ENCODE assay signal across 22 mouse cellular contexts in the genomic region with DNA sequence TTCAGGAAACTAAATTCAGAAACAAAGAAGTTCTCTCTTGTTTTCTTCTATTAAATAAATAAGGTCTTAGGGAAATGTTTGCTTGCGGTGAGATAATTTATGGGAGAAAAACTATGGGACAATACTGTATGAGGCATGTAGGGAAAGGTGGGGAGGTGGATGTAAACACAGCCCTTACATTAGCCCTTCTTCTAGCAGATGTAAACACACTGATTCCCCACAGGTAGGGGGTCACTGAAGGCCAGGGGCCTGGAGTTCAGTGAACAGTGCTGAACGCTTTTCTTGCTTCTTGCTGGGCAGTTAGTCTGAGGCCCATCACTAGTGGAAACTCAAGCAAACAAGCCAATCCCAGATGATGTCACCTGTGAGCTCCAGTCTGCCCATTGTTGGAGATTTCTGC.
DNase-seq lines count a peak whose midpoint lies in the region; ATAC-seq and TF ChIP-seq lines count a peak whose summit lies in the region.
"Had no signal": no experiment of that assay in that cellular context is flagged by ENCODE, and none has a peak within 500 bp of the region (broad histone marks: within the 10 kb centered on the region; RNA-seq: fewer than 3 reads in every experiment).

No protein-coding gene starts in this region.

- 0 out of 2 replicates have a peak, but pooled peaks have one; percentile 33 for ATAC-seq in forebrain, embryonic 11.5 days (replicated peaks; ENCODE audit: low FRiP score)
- ATAC-seq in forebrain, postnatal 0 days: no peak
- 0 out of 2 replicates have a peak, but pooled peaks have one; percentile 45 for ATAC-seq in midbrain, embryonic 12.5 days (ENCODE audit: low FRiP score, low read depth)
- ATAC-seq in midbrain, embryonic 16.5 days: no peak
- 0 out of 2 replicates have a peak, but pooled peaks have one; percentile 69 for ATAC-seq in midbrain, embryonic 15.5 days (replicated peaks)

- H3K4me2 ChIP-seq in forebrain, embryonic 11.5 days (ENCODE audit: low read depth, low read length, severe bottlenecking): no peak overlapping the region
- H3K4me2 ChIP-seq in forebrain, postnatal 0 days (ENCODE audit: low read depth): no peak overlapping the region
- no peak overlapping the region for H3K4me2 ChIP-seq in midbrain, embryonic 12.5 days (replicated peaks)
- no peak overlapping the region for H3K4me2 ChIP-seq in midbrain, embryonic 16.5 days (ENCODE audit: low read length)
- H3K4me2 ChIP-seq in midbrain, embryonic 15.5 days: no peak overlapping the region
- H3K4me2 ChIP-seq: heart, embryonic 13.5 days; hindbrain, embryonic 13.5 days; limb, embryonic 15.5 days; lung, embryonic 14.5 days had no signal

- DNase-seq in forebrain, embryonic 11.5 days (ENCODE audit: low spot score): no peak
- no peak for DNase-seq in forebrain, postnatal 0 days
- no peak for DNase-seq in gastrocnemius, postnatal 10 days
- DNase-seq in kidney, adult 18-20 months: no peak
- DNase-seq: adrenal gland, postnatal 25 days; cerebellum, adult 9-11 months; gastrocnemius, postnatal 25 days; heart, adult 18-20 months; heart, postnatal 14 days; kidney, adult 8-10 months; kidney, postnatal 10 days; lung, embryonic 14.5 days; thymus, adult 2 months had no signal

- no peaks in the 10 kb centered on the region for H3K9me3 ChIP-seq in forebrain, embryonic 11.5 days (ENCODE audit: control insufficient read depth, low read length)
- H3K9me3 ChIP-seq in forebrain, postnatal 0 days (ENCODE audit: low read length): no peaks in the 10 kb centered on the region
- H3K9me3 ChIP-seq in midbrain, embryonic 12.5 days: no peaks in the 10 kb centered on the region
- H3K9me3 ChIP-seq in midbrain, embryonic 16.5 days (replicated peaks; ENCODE audit: control insufficient read depth, low read length, poor library complexity, severe bottlenecking): no peaks in the 10 kb centered on the region
- H3K9me3 ChIP-seq in midbrain, embryonic 15.5 days: no peaks in the 10 kb centered on the region
- H3K9me3 ChIP-seq: heart, embryonic 13.5 days; hindbrain, embryonic 13.5 days; limb, embryonic 15.5 days; megakaryocyte, embryonic 14.5 days had no signal

- no peaks in the 10 kb centered on the region; the same call in 1 of the 2 replicates for H3K4me1 ChIP-seq in forebrain, embryonic 11.5 days (replicated peaks; ENCODE audit: control insufficient read depth, insufficient read depth, low read length)
- H3K4me1 ChIP-seq in forebrain, postnatal 0 days (ENCODE audit: insufficient read depth): peaks cover 4% of the 10 kb centered on the region; the same call in 1 of the 2 replicates
- peaks cover 15% of the 10 kb centered on the region for H3K4me1 ChIP-seq in midbrain, embryonic 12.5 days
- peaks cover 7% of the 10 kb centered on the region for H3K4me1 ChIP-seq in midbrain, embryonic 16.5 days (ENCODE audit: control insufficient read depth, insufficient read depth, low read length)
- H3K4me1 ChIP-seq in midbrain, embryonic 15.5 days: peaks cover 9% of the 10 kb centered on the region
- H3K4me1 ChIP-seq: heart, embryonic 13.5 days; limb, embryonic 15.5 days; megakaryocyte, embryonic 14.5 days had no signal

- 64% methylated on average over 2 of the region's 2 CpGs for whole genome bisulfite sequencing in forebrain, embryonic 11.5 days
- 67% methylated on average over 2 of the region's 2 CpGs for WGBS in forebrain, postnatal 0 days
- WGBS in midbrain, embryonic 12.5 days: 72% methylated on average over 2 of the region's 2 CpGs
- 55% methylated on average over 2 of the region's 2 CpGs for WGBS in midbrain, embryonic 16.5 days
- WGBS in midbrain, embryonic 15.5 days: 70% methylated on average over 2 of the region's 2 CpGs

- no peak overlapping the region for H3K9ac ChIP-seq in forebrain, embryonic 11.5 days (ENCODE audit: low read length)
- no peak overlapping the region for H3K9ac ChIP-seq in forebrain, postnatal 0 days
- no peak overlapping the region for H3K9ac ChIP-seq in midbrain, embryonic 12.5 days (replicated peaks)
- no peak overlapping the region for H3K9ac ChIP-seq in midbrain, embryonic 16.5 days (ENCODE audit: low read depth, low read length)
- H3K9ac ChIP-seq in midbrain, embryonic 15.5 days: no peak overlapping the region
- H3K9ac ChIP-seq: heart, embryonic 13.5 days; hindbrain, embryonic 13.5 days; limb, embryonic 15.5 days; liver, embryonic 14.5 days; lung, embryonic 14.5 days had no signal

- no peaks in the 10 kb centered on the region for H3K36me3 ChIP-seq in forebrain, embryonic 11.5 days (ENCODE audit: control insufficient read depth, insufficient read depth, low read length)
- H3K36me3 ChIP-seq in forebrain, postnatal 0 days (ENCODE audit: insufficient read depth): no peaks in the 10 kb centered on the region
- H3K36me3 ChIP-seq in midbrain, embryonic 12.5 days: no peaks in the 10 kb centered on the region
- no peaks in the 10 kb centered on the region for H3K36me3 ChIP-seq in midbrain, embryonic 16.5 days (ENCODE audit: control insufficient read depth, insufficient read depth, low read length)
- no peaks in the 10 kb centered on the region for H3K36me3 ChIP-seq in midbrain, embryonic 15.5 days (replicated peaks)
- H3K36me3 ChIP-seq: heart, embryonic 13.5 days; hindbrain, embryonic 13.5 days; limb, embryonic 15.5 days had no signal

- TF ChIP-seq CTCF in forebrain, postnatal 0 days (IDR thresholded peaks at IDR 0.05; ENCODE audit: low read depth): no peak

- H3K27me3 ChIP-seq in forebrain, embryonic 11.5 days (ENCODE audit: control insufficient read depth, insufficient read depth, low read length): no peaks in the 10 kb centered on the region
- no peaks in the 10 kb centered on the region for H3K27me3 ChIP-seq in forebrain, postnatal 0 days (ENCODE audit: insufficient read depth, low read length)
- H3K27me3 ChIP-seq in midbrain, embryonic 12.5 days: no peaks in the 10 kb centered on the region
- H3K27me3 ChIP-seq in midbrain, embryonic 16.5 days (ENCODE audit: control insufficient read depth, insufficient read depth, low read depth, low read length): no peaks in the 10 kb centered on the region
- no peaks in the 10 kb centered on the region for H3K27me3 ChIP-seq in midbrain, embryonic 15.5 days (replicated peaks)
- H3K27me3 ChIP-seq: heart, embryonic 13.5 days; hindbrain, embryonic 13.5 days; limb, embryonic 15.5 days; megakaryocyte, embryonic 14.5 days had no signal

- no peak overlapping the region for H3K4me3 ChIP-seq in forebrain, embryonic 11.5 days (ENCODE audit: low read depth, low read length)
- H3K4me3 ChIP-seq in forebrain, postnatal 0 days (ENCODE audit: low read depth, low read length): no peak overlapping the region
- no peak overlapping the region for H3K4me3 ChIP-seq in midbrain, embryonic 12.5 days
- no peak overlapping the region for H3K4me3 ChIP-seq in midbrain, embryonic 16.5 days (ENCODE audit: low read depth, low read length)
- no peak overlapping the region for H3K4me3 ChIP-seq in midbrain, embryonic 15.5 days
- H3K4me3 ChIP-seq: heart, embryonic 13.5 days; hindbrain, embryonic 13.5 days; left cerebral cortex, adult 2 months; limb, embryonic 15.5 days; megakaryocyte, embryonic 14.5 days had no signal

- peak overlapping the region; percentile 68; the same call in 1 of the 2 replicates for H3K27ac ChIP-seq in forebrain, embryonic 11.5 days (ENCODE audit: low read depth, low read length)
- no peak overlapping the region for H3K27ac ChIP-seq in forebrain, postnatal 0 days (ENCODE audit: low read depth, low read length)
- no peak overlapping the region for H3K27ac ChIP-seq in midbrain, embryonic 12.5 days (replicated peaks)
- no peak overlapping the region for H3K27ac ChIP-seq in midbrain, embryonic 16.5 days (ENCODE audit: low read length)
- no peak overlapping the region for H3K27ac ChIP-seq in midbrain, embryonic 15.5 days
- H3K27ac ChIP-seq: heart, embryonic 13.5 days; left cerebral cortex, adult 2 months; limb, embryonic 15.5 days; liver, embryonic 14.5 days had no signal

Comparison
In these comparisons a context has a peak if more than half of its experiments do, and no peak if none do; other contexts are left out.
1. ATAC-seq: peak in forebrain, embryonic 11.5 days (single experiment), midbrain, embryonic 12.5 days (single experiment) and midbrain, embryonic 15.5 days (single experiment); none in forebrain, postnatal 0 days (single experiment) and midbrain, embryonic 16.5 days (single experiment).